Mouse (Mus musculus) liver, adult (tissue): ENCODE data around the gene Gm5426.

Experiments used
- GATA4 ChIP-seq: IDR thresholded peaks from 2 replicates; pipeline ENCODE4 v1.6.1; 2014; ENCODE audit warnings: mild to moderate bottlenecking, low read length; ENCODE audit not compliant: insufficient replicate concordance

Gene Gm5426

DNA sequence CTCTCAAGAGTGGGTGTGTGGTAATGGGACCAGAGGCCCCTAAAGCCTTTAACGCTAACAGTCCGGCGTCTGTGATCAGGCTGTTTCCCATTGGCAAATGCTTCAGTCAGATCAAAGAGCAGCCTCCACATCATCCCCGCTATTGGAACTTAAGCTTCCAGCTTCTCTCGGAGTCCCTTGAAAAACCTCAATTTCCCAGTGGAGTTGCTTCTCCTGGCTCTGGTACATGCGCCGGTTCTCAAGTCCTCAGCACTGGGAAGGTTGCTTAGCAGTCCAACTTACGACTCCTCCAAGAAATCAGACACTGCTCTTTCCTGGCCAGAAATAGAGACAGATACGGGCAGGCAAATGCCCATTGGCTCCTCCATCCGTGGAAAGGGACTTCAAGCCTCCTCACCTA lies 37.4 kb downstream of the Gm5426 start:
- TF ChIP-seq GATA4 = no peak

DNA sequence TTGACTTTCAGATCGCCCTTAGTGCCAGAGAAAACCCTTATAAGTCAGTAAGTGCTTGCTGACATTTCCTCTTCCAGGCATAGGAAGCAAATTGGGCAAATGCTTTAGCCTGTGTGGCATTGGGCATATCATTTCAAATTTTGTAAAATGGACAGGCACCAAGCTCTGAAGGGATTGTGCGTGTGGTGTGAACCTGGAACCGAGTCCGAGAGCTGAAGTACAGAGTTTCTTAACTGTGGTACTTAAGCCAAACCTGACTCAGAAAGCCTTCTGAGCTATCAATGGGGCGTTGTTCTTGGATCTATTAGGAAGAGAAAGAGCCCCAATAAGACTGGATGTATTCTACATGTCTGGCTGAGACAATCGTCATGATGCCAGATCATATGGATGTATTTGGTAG lies 40.5 kb downstream of the Gm5426 start:
- TF ChIP-seq GATA4 = no peak

DNA sequence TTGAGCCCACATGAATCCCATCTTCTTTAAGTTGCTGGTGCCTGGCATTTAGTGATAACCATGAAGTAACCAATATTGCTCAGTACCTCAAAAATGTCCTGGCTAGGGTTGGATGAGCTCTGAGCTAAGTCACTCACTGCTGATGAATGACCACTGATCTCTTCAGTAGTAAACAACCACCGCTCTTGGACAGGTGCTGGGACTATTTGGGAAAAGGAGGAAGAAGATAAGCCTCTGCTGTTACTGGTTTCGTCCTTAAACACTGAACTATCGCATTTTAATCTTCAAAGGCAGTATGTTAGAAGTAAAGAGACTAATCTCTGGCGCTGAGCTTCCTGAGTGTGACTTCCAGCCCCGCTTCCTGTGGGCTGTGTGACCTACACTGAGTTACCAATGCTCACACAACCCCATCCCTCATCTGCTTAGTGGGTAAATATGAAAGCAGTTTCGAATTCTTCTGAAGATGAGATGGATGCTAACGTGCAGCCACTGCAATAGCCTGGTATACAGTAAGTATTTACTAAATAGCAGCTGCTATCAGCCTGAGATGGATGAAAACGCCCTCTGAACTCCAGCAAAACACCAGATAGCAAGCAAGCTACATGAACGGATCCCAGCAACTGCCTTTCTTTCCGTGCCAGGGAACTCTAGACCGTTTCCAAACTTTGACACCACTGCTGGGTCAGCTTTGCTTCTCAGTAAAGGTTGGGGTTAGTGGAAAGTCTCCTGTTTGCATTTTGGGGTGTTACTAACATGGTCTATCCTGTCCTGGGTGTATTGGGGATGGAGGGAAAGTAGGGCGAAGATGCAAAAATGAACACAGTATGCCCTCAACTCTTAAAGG lies 44.4 kb downstream of the Gm5426 start:
- TF ChIP-seq GATA4 = peak; percentile 38; the same call in 1 of the 2 replicates

DNA sequence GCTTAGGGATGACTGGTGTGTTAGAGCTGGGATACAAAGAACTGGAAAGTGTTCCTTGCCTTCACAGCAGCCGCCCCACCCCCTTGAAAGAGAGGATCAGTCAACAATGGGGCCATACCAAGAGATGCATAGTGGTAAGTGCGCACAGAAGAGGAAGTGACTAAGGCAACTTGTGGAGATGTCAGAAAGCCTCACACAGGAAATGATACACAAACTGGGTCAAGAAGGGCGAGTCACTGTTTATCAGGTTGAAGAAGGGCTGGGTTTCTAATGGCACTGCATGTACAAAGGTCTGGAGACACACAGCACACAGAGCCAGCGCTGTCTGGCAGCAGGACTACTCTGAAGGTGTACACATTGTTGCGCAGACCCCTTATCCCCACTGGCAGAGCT lies 45.0 kb downstream of the Gm5426 start:
- no peak for TF ChIP-seq GATA4

DNA sequence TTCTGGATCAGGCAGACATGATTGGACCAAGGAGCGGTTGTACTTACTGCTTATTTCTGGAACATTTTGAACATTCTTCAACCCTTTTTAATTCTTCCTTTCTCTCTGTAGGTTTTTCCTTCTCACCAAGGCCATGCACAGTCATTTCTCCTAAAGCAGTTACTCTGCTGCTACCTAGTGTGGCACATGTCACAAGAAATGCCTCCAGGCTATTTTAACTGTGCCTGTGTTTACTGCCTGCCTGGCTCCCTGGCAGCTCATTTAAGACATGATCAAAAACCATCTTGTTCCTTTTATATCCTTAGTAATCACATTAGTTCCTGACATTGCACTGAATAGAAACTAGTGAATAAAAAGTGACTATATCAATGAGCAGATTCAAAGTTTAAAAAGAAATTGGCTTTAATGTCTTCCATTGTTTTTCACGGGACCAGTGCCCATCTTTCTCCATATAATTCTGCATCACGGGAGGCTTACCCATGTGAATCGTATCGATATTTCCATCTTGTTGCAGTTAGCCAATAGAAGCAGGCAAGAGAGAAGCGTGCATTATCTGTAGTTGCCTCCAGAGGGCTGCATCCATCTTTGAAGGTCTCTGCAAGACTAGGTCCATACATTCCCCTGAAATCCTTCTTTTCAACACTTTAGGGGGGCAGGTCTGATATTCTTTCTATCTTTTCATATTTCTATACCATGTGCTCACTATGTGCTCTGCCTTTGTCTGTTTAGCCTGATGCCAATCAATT lies 45.7 kb downstream of the Gm5426 start:
- TF ChIP-seq GATA4 = no peak

DNA sequence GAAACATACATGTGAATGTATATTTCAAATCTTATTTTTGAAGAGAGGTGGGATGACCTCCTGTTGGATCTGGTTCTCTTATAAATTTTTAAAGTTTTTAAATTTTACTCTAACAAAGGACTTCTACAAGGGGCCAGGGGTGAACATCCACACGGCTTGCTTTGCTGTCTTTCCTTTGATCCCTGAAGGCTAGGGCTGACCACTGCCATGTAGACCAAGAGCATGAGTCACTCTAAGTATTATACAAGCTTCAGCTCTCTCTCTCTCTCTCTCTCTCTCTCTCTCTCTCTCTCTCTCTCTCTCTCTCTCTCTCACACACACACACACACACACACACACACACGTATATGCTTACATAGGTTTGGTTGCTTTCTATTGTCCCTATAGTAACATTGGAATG lies 48.6 kb downstream of the Gm5426 start:
- TF ChIP-seq GATA4 = no peak

DNA sequence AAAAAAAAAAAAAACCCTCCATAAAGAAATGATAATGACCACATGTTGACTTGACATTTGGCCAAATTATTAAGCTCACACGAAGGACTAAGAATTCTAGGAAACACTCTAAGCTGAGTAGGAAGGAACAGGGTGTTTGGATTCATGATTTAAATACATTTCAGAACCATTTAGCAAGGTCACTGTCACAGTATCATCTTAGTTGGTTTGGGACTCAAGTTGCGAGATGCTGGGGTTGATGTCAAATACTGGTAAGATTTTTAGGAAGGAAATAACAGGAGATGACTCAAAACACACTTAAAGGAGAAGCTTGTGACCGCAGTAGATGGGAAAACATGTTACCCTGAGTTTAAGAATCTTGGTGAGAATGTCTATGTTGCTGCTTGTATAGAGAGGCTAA lies 49.2 kb downstream of the Gm5426 start:
- no peak for TF ChIP-seq GATA4
